Mouse (Mus musculus) neural tube, embryonic 15.5 days (tissue): Measurements from ENCODE around the gene Sgpp2. TPM values are rescaled to one million over a fixed set of nuclear protein-coding genes. Genes with fewer than 3 reads are reported as not detected.

Source experiments
- ATAC-seq: fragments of 200-750 bp; cut with Nextera tagmentation; 2 replicates; pipeline ENCODE4 v1.8.0; 2017; ENCODE audit warnings: mild to moderate bottlenecking, moderate TSS enrichment, moderate library complexity; ENCODE audit not compliant: low FRiP score
- H3K27ac ChIP-seq: fragments of 300-500 bp; sonication (generic); replicated peaks from 2 replicates; pipeline ENCODE4 v1.5.1; 2015; ENCODE audit warnings: mild to moderate bottlenecking, inconsistent platforms
- H3K27me3 ChIP-seq: fragments of 300-500 bp; sonication (generic); replicated peaks from 2 replicates; pipeline ENCODE4 v1.6.1; 2015; ENCODE audit warnings: inconsistent platforms
- H3K36me3 ChIP-seq: fragments of 300-500 bp; sonication (generic); 2 replicates; pipeline ENCODE4 v1.6.1; 2015; ENCODE audit warnings: inconsistent platforms
- H3K4me1 ChIP-seq: fragments of 300-500 bp; sonication (generic); 2 replicates; pipeline ENCODE4 v1.6.1; 2015; ENCODE audit warnings: inconsistent platforms
- H3K4me2 ChIP-seq: fragments of 300-500 bp; sonication (generic); 2 replicates; pipeline ENCODE4 v1.6.1; 2015; ENCODE audit warnings: inconsistent platforms, mild to moderate bottlenecking, moderate library complexity
- H3K4me3 ChIP-seq: fragments of 300-500 bp; sonication (generic); replicated peaks from 2 replicates; pipeline ENCODE4 v1.5.1; 2015; ENCODE audit warnings: mild to moderate bottlenecking, inconsistent platforms
- H3K9ac ChIP-seq: fragments of 300-500 bp; sonication (generic); replicated peaks from 2 replicates; pipeline ENCODE4 v1.6.1; 2015; ENCODE audit warnings: mild to moderate bottlenecking, inconsistent platforms
- H3K9me3 ChIP-seq: fragments of 300-500 bp; sonication (generic); replicated peaks from 2 replicates; pipeline ENCODE4 v1.6.1; 2016; ENCODE audit warnings: inconsistent platforms
- WGBS: fragments of 180-500 bp; shearing (Covaris S2); methylation state at CpG from one replicate; pipeline ENCODE4 v1.1.7; 2015; ENCODE audit warnings: mixed read lengths; 5-methylcytosine and 5-hydroxymethylcytosine counted together
- polyA plus RNA-seq: library from polyadenylated mRNA; unstranded; fragments of >200 nt; fragmentation: Nextera tagmentation; extraction: Ambion mirVana; gene quantifications from 2 replicates; pipeline ENCODE4 v1.2.1, GENCODE M21; 2015

The Sgpp2 gene
- polyA plus RNA-seq, 1 experiment from 2014 or later, result 1.8 TPM

DNA sequence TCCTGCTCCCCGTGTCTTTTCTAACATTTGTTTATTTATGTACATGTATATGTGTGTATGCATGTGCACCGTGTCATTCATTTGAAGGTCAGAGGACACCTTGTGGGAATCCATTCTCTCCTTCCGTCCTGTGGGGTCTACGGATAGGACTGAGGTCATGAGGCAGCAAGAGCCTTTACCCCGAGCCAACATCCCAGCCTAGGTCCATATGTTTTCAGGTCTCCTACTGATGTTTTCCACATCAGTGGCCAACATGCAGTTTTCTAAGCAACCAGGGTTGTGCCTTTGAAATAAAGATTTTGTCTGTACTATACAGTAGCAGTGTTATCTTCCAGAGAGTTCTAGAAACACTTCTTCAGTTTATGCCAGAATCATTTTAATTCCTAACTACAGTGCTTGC is 63.7 kb downstream of the Sgpp2 start:
- no peak overlapping the region for H3K4me3 ChIP-seq
- H3K27ac ChIP-seq, result no peak overlapping the region
- no peaks in the 10 kb centered on the region; the same call in 1 of the 2 replicates for H3K9me3 ChIP-seq
- ATAC-seq, result no peak
- H3K9ac ChIP-seq, result no peak overlapping the region
- no peaks in the 10 kb centered on the region for H3K36me3 ChIP-seq
- H3K27me3 ChIP-seq, result no peaks in the 10 kb centered on the region
- H3K4me2 ChIP-seq, result no peak overlapping the region
- 92% methylated on average over 5 of the region's 5 CpGs for WGBS
- H3K4me1 ChIP-seq, result peaks cover 7% of the 10 kb centered on the region

- 93% methylated on average over 3 of the region's 3 CpGs for WGBS
- no peaks in the 10 kb centered on the region; the same call in 1 of the 2 replicates for H3K9me3 ChIP-seq
- H3K36me3 ChIP-seq, result no peaks in the 10 kb centered on the region
- no peak for ATAC-seq
- no peak overlapping the region for H3K27ac ChIP-seq
- H3K4me3 ChIP-seq, result no peak overlapping the region
- peaks cover 7% of the 10 kb centered on the region for H3K4me1 ChIP-seq
- no peak overlapping the region for H3K9ac ChIP-seq
- H3K4me2 ChIP-seq, result no peak overlapping the region
- H3K27me3 ChIP-seq, result no peaks in the 10 kb centered on the region
These were observed 64.9 kb downstream of the Sgpp2 start for GRCm38 (mm10) chr1:78375058-78375457.

- Histone ChIP-seq H3K36me3 (no peaks in the 10 kb centered on the region), H3K9me3 (no peaks in the 10 kb centered on the region)
- 72% methylated on average over 4 of the region's 4 CpGs for WGBS
These were observed 70.8 kb downstream of the Sgpp2 start for GRCm38 (mm10) chr1:78380950-78381349.

GRCm38 (mm10) chr1:78387854-78388253 is 77.7 kb downstream of the Sgpp2 start:
- Histone ChIP-seq H3K4me1 (peaks cover 5% of the 10 kb centered on the region; the same call in 1 of the 2 replicates), H3K9me3 (no peaks in the 10 kb centered on the region), H3K27me3 (no peaks in the 10 kb centered on the region), H3K27ac (no peak overlapping the region), H3K4me2 (no peak overlapping the region), H3K36me3 (no peaks in the 10 kb centered on the region), H3K4me3 (no peak overlapping the region), H3K9ac (no peak overlapping the region)
- WGBS, result 49% methylated on average over 4 of the region's 4 CpGs
- no peak for ATAC-seq

More at GRCm38 (mm10) chr1:78380950-78381349, 70.8 kb downstream of the Sgpp2 start:
- ATAC-seq, result no peak
- Histone ChIP-seq H3K4me3 (no peak overlapping the region), H3K27ac (no peak overlapping the region), H3K27me3 (no peaks in the 10 kb centered on the region), H3K4me1 (no peaks in the 10 kb centered on the region), H3K4me2 (no peak overlapping the region), H3K9ac (no peak overlapping the region)

GRCm38 (mm10) chr1:78388848-78389247 is 78.7 kb downstream of the Sgpp2 start:
- Histone ChIP-seq H3K27ac (no peak overlapping the region), H3K4me1 (peaks cover 5% of the 10 kb centered on the region; the same call in 1 of the 2 replicates), H3K36me3 (no peaks in the 10 kb centered on the region), H3K9me3 (no peaks in the 10 kb centered on the region), H3K4me3 (no peak overlapping the region), H3K27me3 (no peaks in the 10 kb centered on the region), H3K9ac (no peak overlapping the region), H3K4me2 (no peak overlapping the region)
- no peak for ATAC-seq
- WGBS, result 13% methylated on average over 3 of the region's 3 CpGs

DNA sequence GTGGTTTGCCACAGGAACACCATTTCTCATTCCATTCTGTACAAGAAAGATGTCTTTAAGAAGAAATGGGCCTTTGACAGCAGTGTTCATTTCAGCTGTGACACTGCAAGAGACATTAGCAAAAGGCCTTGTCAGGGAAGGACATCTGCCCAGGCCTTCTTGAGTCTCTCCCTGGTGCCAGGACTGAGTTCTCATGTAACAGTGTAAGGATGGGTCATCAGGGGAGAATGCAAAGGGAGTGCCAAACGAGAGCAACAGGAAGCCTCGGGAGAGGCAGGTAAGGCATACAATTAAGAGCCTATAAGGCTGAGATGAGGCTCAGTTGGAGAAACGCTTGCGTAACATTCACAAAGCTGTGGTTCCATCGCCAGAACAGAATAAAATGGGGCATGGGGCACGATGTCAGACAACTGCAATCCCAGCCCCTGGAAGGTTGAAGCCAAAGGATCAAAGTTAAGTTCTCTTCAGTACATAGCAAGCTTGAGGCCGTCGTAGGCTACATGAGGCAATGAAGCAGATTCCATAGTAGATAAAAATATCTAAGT is 85.1 kb downstream of the Sgpp2 start:
- Histone ChIP-seq H3K9me3 (no peaks in the 10 kb centered on the region), H3K9ac (no peak overlapping the region), H3K4me1 (peaks cover 4% of the 10 kb centered on the region; the same call in 1 of the 2 replicates), H3K4me2 (no peak overlapping the region), H3K27me3 (no peaks in the 10 kb centered on the region), H3K36me3 (no peaks in the 10 kb centered on the region), H3K27ac (no peak overlapping the region), H3K4me3 (no peak overlapping the region)
- 66% methylated on average over 8 of the region's 8 CpGs for WGBS
- ATAC-seq, result no peak

- no peak overlapping the region for H3K9ac ChIP-seq
- no peaks in the 10 kb centered on the region for H3K36me3 ChIP-seq
- 44% methylated on average over 6 of the region's 6 CpGs for WGBS
- no peaks in the 10 kb centered on the region for H3K9me3 ChIP-seq
- H3K27me3 ChIP-seq, result no peaks in the 10 kb centered on the region
- no peak for ATAC-seq
- H3K4me2 ChIP-seq, result no peak overlapping the region
- no peak overlapping the region for H3K27ac ChIP-seq
- H3K4me1 ChIP-seq, result peaks cover 4% of the 10 kb centered on the region; the same call in 1 of the 2 replicates
- no peak overlapping the region for H3K4me3 ChIP-seq
These were observed 85.6 kb downstream of the Sgpp2 start for GRCm38 (mm10) chr1:78395737-78396136.

DNA sequence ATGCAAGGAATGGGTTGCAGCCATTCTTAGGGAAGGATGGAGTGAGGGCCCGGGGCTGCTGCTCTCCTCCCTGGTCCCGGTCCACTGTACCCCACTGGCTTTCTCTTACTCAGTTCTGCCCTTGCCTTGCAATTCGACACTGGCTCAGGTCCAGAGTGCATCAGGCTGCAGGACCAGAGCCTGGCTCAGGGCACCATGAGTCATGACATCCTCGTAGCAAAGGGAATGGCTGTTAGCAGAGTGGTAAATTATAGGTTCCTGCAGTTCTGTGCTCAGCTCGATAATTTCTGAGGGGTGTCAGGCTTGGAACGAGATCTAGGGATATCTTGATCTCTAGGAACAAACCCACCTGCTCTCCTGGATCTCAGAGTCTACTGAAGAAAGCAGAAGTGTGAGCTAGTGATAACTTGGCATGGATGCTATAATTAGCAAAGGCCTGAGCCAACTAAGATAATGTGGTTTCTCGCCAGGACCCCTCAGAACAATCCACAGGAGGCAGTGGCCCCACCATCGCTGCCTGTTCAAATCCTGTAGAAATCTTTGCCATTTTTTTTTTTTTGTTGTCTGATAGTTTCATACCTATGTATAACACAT is 86.3 kb downstream of the Sgpp2 start:
- H3K9ac ChIP-seq, result no peak overlapping the region
- no peaks in the 10 kb centered on the region for H3K36me3 ChIP-seq
- H3K4me2 ChIP-seq, result no peak overlapping the region
- ATAC-seq, result no peak
- 36% methylated on average over 8 of the region's 8 CpGs for WGBS
- no peak overlapping the region for H3K27ac ChIP-seq
- H3K4me1 ChIP-seq, result peaks cover 4% of the 10 kb centered on the region; the same call in 1 of the 2 replicates
- H3K27me3 ChIP-seq, result no peaks in the 10 kb centered on the region
- no peak overlapping the region for H3K4me3 ChIP-seq
- no peaks in the 10 kb centered on the region for H3K9me3 ChIP-seq

DNA sequence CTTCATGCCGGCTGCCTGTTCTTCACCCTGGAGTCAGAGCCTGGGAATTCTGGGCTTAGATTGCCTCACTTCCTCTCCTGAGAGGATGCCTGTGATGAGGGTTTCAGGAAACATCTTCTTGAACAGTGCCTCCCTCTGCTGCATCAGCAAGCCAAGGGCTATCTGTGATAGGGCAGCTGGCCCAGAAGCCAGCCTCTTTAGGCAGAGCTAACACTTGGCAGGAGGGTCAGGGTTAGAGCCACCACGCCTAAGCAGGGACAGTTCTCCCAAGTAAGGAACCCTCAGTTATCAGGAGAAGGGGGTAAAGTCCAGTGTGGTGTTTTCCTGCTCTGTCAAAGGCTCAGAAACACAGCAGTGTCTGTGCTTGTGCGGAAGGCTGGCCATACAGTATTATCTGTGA is 89.6 kb downstream of the Sgpp2 start:
- Histone ChIP-seq H3K27me3 (no peaks in the 10 kb centered on the region), H3K4me1 (peaks cover 4% of the 10 kb centered on the region; the same call in 1 of the 2 replicates), H3K27ac (no peak overlapping the region), H3K9ac (no peak overlapping the region), H3K4me3 (no peak overlapping the region), H3K9me3 (no peaks in the 10 kb centered on the region), H3K4me2 (no peak overlapping the region), H3K36me3 (no peaks in the 10 kb centered on the region)
- ATAC-seq, result no peak
- WGBS, result 82% methylated on average over 3 of the region's 3 CpGs

- Histone ChIP-seq H3K4me3 (no peak overlapping the region), H3K27me3 (no peaks in the 10 kb centered on the region), H3K4me2 (no peak overlapping the region), H3K27ac (no peak overlapping the region), H3K9me3 (no peaks in the 10 kb centered on the region), H3K9ac (no peak overlapping the region), H3K4me1 (no peaks in the 10 kb centered on the region), H3K36me3 (no peaks in the 10 kb centered on the region)
- no peak for ATAC-seq
- 91% methylated on average over 4 of the region's 4 CpGs for WGBS
These were observed 91.3 kb downstream of the Sgpp2 start for GRCm38 (mm10) chr1:78401413-78401812.

DNA sequence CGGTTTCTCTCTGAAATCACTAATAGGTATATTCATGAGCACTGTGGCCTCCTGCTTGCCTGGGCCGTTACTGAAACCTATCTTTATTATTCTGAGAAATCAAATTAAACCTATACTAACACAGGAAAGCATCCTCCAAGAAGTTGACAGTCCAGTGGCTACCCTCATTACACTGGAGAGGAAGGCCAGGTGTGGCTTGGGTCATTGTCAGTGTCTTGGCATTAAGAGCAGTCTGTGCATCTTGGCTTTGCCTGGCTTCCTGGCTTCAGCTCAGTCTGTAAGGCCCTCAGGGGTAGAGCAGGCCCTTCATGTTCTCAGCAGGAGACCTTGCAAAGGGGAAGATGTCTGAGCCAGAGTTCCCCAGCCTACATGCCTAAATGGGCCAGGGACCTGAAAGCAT is 99.3 kb downstream of the Sgpp2 start:
- H3K4me2 ChIP-seq, result no peak overlapping the region
- 90% methylated on average over 2 of the region's 2 CpGs for WGBS
- H3K4me1 ChIP-seq, result no peaks in the 10 kb centered on the region
- no peaks in the 10 kb centered on the region for H3K9me3 ChIP-seq
- no peak overlapping the region for H3K27ac ChIP-seq
- H3K27me3 ChIP-seq, result no peaks in the 10 kb centered on the region
- ATAC-seq, result no peak
- H3K9ac ChIP-seq, result no peak overlapping the region
- no peaks in the 10 kb centered on the region for H3K36me3 ChIP-seq
- H3K4me3 ChIP-seq, result no peak overlapping the region

GRCm38 (mm10) chr1:78412668-78413067 is 102.5 kb downstream of the Sgpp2 start:
- WGBS, result 37% methylated on average over 7 of the region's 7 CpGs
- no peak for ATAC-seq
- H3K27ac ChIP-seq, result no peak overlapping the region
- H3K4me1 ChIP-seq, result no peaks in the 10 kb centered on the region
- H3K27me3 ChIP-seq, result no peaks in the 10 kb centered on the region
- H3K4me2 ChIP-seq, result no peak overlapping the region
- no peak overlapping the region for H3K4me3 ChIP-seq
- no peaks in the 10 kb centered on the region for H3K9me3 ChIP-seq
- H3K9ac ChIP-seq, result no peak overlapping the region
- no peaks in the 10 kb centered on the region; the same call in 1 of the 2 replicates for H3K36me3 ChIP-seq
